Mouse (Mus musculus): ENCODE measurements around the gene Vav3. TPM values are rescaled to one million over a fixed set of nuclear protein-coding genes. Genes with fewer than 3 reads are reported as not detected.

The Vav3 gene
- polyA plus RNA-seq, 1 experiment, result 3.8 TPM

GRCm38 (mm10) chr3:109573549-109574146 is 233.2 kb downstream of the Vav3 start:
- Histone ChIP-seq H3K4me1 (ENCODE audit: control insufficient read depth, insufficient read depth, low read length) (peaks cover 2% of the 10 kb centered on the region; the same call in 1 of the 2 replicates), H3K4me3 (ENCODE audit: insufficient read depth, low read length) (no peak overlapping the region), H3K27ac (ENCODE audit: insufficient read depth, low read length) (no peak overlapping the region)
- TF ChIP-seq CTCF (IDR thresholded peaks at IDR 0.05; ENCODE audit: extremely low read depth, insufficient read depth, low read length) (no peak), POLR2A (IDR thresholded peaks at IDR 0.05; ENCODE audit: extremely low read depth, insufficient read depth, low read length) (no peak)

- H3K4me3 ChIP-seq (ENCODE audit: insufficient read depth, low read length), result no peak overlapping the region
- TF ChIP-seq CTCF (IDR thresholded peaks at IDR 0.05; ENCODE audit: extremely low read depth, insufficient read depth, low read length) (no peak), POLR2A (IDR thresholded peaks at IDR 0.05; ENCODE audit: extremely low read depth, insufficient read depth, low read length) (no peak)
- H3K4me1 ChIP-seq (ENCODE audit: control insufficient read depth, insufficient read depth, low read length), result peaks cover 2% of the 10 kb centered on the region; the same call in 1 of the 2 replicates
- no peak overlapping the region for H3K27ac ChIP-seq (ENCODE audit: insufficient read depth, low read length)
Measured at GRCm38 (mm10) chr3:109574161-109574560, 233.7 kb downstream of the Vav3 start.

GRCm38 (mm10) chr3:109578347-109578746 is 237.9 kb downstream of the Vav3 start:
- Histone ChIP-seq H3K27ac (ENCODE audit: insufficient read depth, low read length) (no peak overlapping the region), H3K4me3 (ENCODE audit: insufficient read depth, low read length) (no peak overlapping the region), H3K4me1 (ENCODE audit: control insufficient read depth, insufficient read depth, low read length) (peaks cover 2% of the 10 kb centered on the region; the same call in 1 of the 2 replicates)
- TF ChIP-seq CTCF (IDR thresholded peaks at IDR 0.05; ENCODE audit: extremely low read depth, insufficient read depth, low read length), result no peak
- TF ChIP-seq POLR2A (IDR thresholded peaks at IDR 0.05; ENCODE audit: extremely low read depth, insufficient read depth, low read length), result no peak

GRCm38 (mm10) chr3:109578983-109579382 is 238.5 kb downstream of the Vav3 start:
- TF ChIP-seq POLR2A (IDR thresholded peaks at IDR 0.05; ENCODE audit: extremely low read depth, insufficient read depth, low read length), result no peak

GRCm38 (mm10) chr3:109585946-109586345 is 245.5 kb downstream of the Vav3 start:
- H3K4me3 ChIP-seq (ENCODE audit: insufficient read depth, low read length), result no peak overlapping the region
- no peaks in the 10 kb centered on the region for H3K4me1 ChIP-seq (ENCODE audit: control insufficient read depth, insufficient read depth, low read length)
- TF ChIP-seq CTCF (IDR thresholded peaks at IDR 0.05; ENCODE audit: extremely low read depth, insufficient read depth, low read length) (no peak), POLR2A (IDR thresholded peaks at IDR 0.05; ENCODE audit: extremely low read depth, insufficient read depth, low read length) (no peak)
- no peak overlapping the region for H3K27ac ChIP-seq (ENCODE audit: insufficient read depth, low read length)

More at GRCm38 (mm10) chr3:109578983-109579382, 238.5 kb downstream of the Vav3 start:
- H3K4me1 ChIP-seq (ENCODE audit: control insufficient read depth, insufficient read depth, low read length), result no peaks in the 10 kb centered on the region
- no peak overlapping the region for H3K4me3 ChIP-seq (ENCODE audit: insufficient read depth, low read length)
- no peak overlapping the region for H3K27ac ChIP-seq (ENCODE audit: insufficient read depth, low read length)

GRCm38 (mm10) chr3:109592970-109593369 is 252.5 kb downstream of the Vav3 start:
- no peak for TF ChIP-seq CTCF (IDR thresholded peaks at IDR 0.05; ENCODE audit: extremely low read depth, insufficient read depth, low read length)
- TF ChIP-seq POLR2A (IDR thresholded peaks at IDR 0.05; ENCODE audit: extremely low read depth, insufficient read depth, low read length), result no peak
- Histone ChIP-seq H3K27ac (ENCODE audit: insufficient read depth, low read length) (no peak overlapping the region), H3K4me1 (ENCODE audit: control insufficient read depth, insufficient read depth, low read length) (no peaks in the 10 kb centered on the region; the same call in 1 of the 2 replicates), H3K4me3 (ENCODE audit: insufficient read depth, low read length) (no peak overlapping the region)

- Histone ChIP-seq H3K4me3 (ENCODE audit: insufficient read depth, low read length) (no peak overlapping the region), H3K4me1 (ENCODE audit: control insufficient read depth, insufficient read depth, low read length) (no peaks in the 10 kb centered on the region; the same call in 1 of the 2 replicates), H3K27ac (ENCODE audit: insufficient read depth, low read length) (no peak overlapping the region)
- no peak for TF ChIP-seq POLR2A (IDR thresholded peaks at IDR 0.05; ENCODE audit: extremely low read depth, insufficient read depth, low read length)
Measured at GRCm38 (mm10) chr3:109596084-109596483, 255.6 kb downstream of the Vav3 start.

- Histone ChIP-seq H3K4me1 (ENCODE audit: control insufficient read depth, insufficient read depth, low read length) (no peaks in the 10 kb centered on the region), H3K27ac (ENCODE audit: insufficient read depth, low read length) (no peak overlapping the region), H3K4me3 (ENCODE audit: insufficient read depth, low read length) (no peak overlapping the region)
- TF ChIP-seq CTCF (IDR thresholded peaks at IDR 0.05; ENCODE audit: extremely low read depth, insufficient read depth, low read length) (no peak), POLR2A (IDR thresholded peaks at IDR 0.05; ENCODE audit: extremely low read depth, insufficient read depth, low read length) (no peak)
Measured at GRCm38 (mm10) chr3:109600699-109601451, 260.4 kb downstream of the Vav3 start.

- no peak overlapping the region for H3K4me3 ChIP-seq (ENCODE audit: insufficient read depth, low read length)
- H3K4me1 ChIP-seq (ENCODE audit: control insufficient read depth, insufficient read depth, low read length), result no peaks in the 10 kb centered on the region; the same call in 1 of the 2 replicates
- no peak overlapping the region for H3K27ac ChIP-seq (ENCODE audit: insufficient read depth, low read length)
- no peak for TF ChIP-seq CTCF (IDR thresholded peaks at IDR 0.05; ENCODE audit: extremely low read depth, insufficient read depth, low read length)
- no peak for TF ChIP-seq POLR2A (IDR thresholded peaks at IDR 0.05; ENCODE audit: extremely low read depth, insufficient read depth, low read length)
Measured at GRCm38 (mm10) chr3:109602753-109603152, 262.3 kb downstream of the Vav3 start.

GRCm38 (mm10) chr3:109606121-109606520 is 265.7 kb downstream of the Vav3 start:
- no peak overlapping the region for H3K4me3 ChIP-seq (ENCODE audit: insufficient read depth, low read length)
- TF ChIP-seq CTCF (IDR thresholded peaks at IDR 0.05; ENCODE audit: extremely low read depth, insufficient read depth, low read length) (no peak), POLR2A (IDR thresholded peaks at IDR 0.05; ENCODE audit: extremely low read depth, insufficient read depth, low read length) (no peak)
- H3K4me1 ChIP-seq (ENCODE audit: control insufficient read depth, insufficient read depth, low read length), result no peaks in the 10 kb centered on the region; the same call in 1 of the 2 replicates
- H3K27ac ChIP-seq (ENCODE audit: insufficient read depth, low read length), result no peak overlapping the region

Data from cortical plate, adult 2 months (tissue).